Mouse (Mus musculus) megakaryocyte, embryonic 14.5 days (primary cell): ENCODE measurements around the gene Klhl32. TPM values are rescaled to one million over a fixed set of nuclear protein-coding genes. Genes with fewer than 3 reads are reported as not detected.
"Not testable (repeated sequence)": the region's sequence is repeated elsewhere in the genome, so short reads cannot be mapped to it uniquely, and the experiment has no call there.

Source experiments
- H3K27me3 ChIP-seq: replicated peaks from 2 replicates; pipeline ENCODE3; 2012; ENCODE audit warnings: inconsistent platforms
- H3K36me3 ChIP-seq: replicated peaks from 2 replicates; pipeline ENCODE3; 2012; ENCODE audit warnings: low read length, inconsistent platforms, mixed read lengths
- H3K4me1 ChIP-seq: 2 replicates; pipeline ENCODE4 v1.6.1; 2012; ENCODE audit warnings: inconsistent platforms
- H3K4me3 ChIP-seq: replicated peaks from 2 replicates; pipeline ENCODE3; 2012; ENCODE audit warnings: moderate library complexity, mild to moderate bottlenecking, inconsistent platforms
- H3K9me3 ChIP-seq: 2 replicates; pipeline ENCODE4 v1.6.1; 2012; ENCODE audit warnings: inconsistent platforms
- FLI1 ChIP-seq: IDR thresholded peaks from 2 replicates; pipeline ENCODE4 v1.6.1; 2012; ENCODE audit warnings: low read length, inconsistent platforms, mixed read lengths
- GATA1 ChIP-seq: IDR thresholded peaks from 3 replicates; pipeline ENCODE4 v1.6.1; 2012; ENCODE audit warnings: mixed read lengths, low read length, inconsistent platforms, borderline replicate concordance
- polyA plus RNA-seq: library from polyadenylated mRNA; stranded (reverse); fragments of >175 nt; gene quantifications from 2 replicates; pipeline ENCODE4 v1.2.3, GENCODE M21; 2012; ENCODE audit warnings: low replicate concordance; ENCODE audit not compliant: insufficient read depth

Gene Klhl32
- polyA plus RNA-seq, 1 experiment, result 0.07 TPM

DNA sequence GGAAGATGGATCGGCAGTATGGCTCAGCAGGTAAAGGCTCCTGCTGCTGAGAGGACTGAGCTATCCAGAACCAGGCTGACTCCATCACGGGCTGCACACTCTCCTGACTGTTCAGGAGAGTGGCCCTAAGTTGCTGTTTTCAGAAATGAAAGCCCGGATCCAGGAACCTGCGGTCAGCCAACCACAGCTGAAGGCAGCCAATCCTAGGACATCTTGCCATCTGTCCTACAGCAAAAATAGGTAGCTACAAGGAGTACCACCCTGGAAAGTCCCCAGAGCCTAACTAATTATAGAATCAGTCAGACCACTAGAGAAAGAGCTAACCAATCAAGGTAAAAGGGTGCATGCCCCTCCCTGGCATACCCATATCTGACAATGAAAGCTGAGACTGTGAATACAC lies 87.5 kb downstream of the Klhl32 start:
- no peak overlapping the region for H3K4me3 ChIP-seq
- TF ChIP-seq GATA1 (no peak), FLI1 (no peak)

DNA sequence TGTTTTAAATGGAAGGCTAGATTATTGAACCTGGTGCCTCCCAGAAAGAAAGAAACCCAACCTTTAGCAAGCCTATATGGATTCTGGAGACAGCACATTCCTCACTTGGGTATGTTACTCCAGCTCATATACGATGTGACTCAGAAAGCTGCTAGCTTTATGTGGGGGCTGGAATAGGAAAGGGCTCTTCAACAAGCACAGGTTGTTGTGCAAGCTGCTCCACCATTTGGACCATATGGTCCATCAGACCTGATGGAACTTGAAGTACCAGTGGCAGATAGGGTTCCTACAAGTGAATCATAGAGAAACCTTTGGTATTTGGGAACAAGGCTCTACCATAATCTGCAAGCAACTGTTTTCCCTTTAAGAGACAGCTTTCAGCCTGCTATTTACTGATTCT lies 92.0 kb downstream of the Klhl32 start:
- TF ChIP-seq GATA1, result no peak
- no peak for TF ChIP-seq FLI1
- Histone ChIP-seq H3K4me1 (no peaks in the 10 kb centered on the region), H3K4me3 (no peak overlapping the region), H3K27me3 (no peaks in the 10 kb centered on the region), H3K36me3 (no peaks in the 10 kb centered on the region), H3K9me3 (no peaks in the 10 kb centered on the region)

More for the DNA sequence above, 87.5 kb downstream of the Klhl32 start:
- H3K9me3 ChIP-seq, result no peaks in the 10 kb centered on the region
- H3K4me1 ChIP-seq, result no peaks in the 10 kb centered on the region
- no peaks in the 10 kb centered on the region for H3K36me3 ChIP-seq
- no peaks in the 10 kb centered on the region for H3K27me3 ChIP-seq

- Histone ChIP-seq H3K9me3 (no peaks in the 10 kb centered on the region), H3K27me3 (no peaks in the 10 kb centered on the region), H3K36me3 (no peaks in the 10 kb centered on the region), H3K4me3 (no peak overlapping the region), H3K4me1 (no peaks in the 10 kb centered on the region)
- TF ChIP-seq GATA1 (no peak), FLI1 (no peak)
Measured at GRCm38 (mm10) chr4:24752517-24753208, 98.3 kb downstream of the Klhl32 start.

DNA sequence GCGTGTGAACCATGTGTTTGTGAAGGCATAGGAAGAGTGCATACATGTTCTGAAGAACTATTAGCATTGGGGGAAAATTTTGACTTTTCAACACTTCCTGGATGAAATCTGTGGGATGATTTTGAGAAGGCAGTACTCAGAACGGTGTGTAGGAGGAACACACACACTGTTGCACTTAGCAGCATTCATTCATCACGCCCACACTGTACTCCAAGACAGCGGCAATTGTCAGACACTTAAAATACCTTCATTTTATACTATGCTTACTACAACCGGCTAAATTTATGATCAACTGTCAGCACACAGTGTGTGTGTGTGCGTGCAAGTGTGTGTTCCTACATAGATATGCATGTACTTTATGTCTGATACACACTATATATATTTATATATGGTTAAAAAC lies 113.8 kb downstream of the Klhl32 start:
- Histone ChIP-seq H3K4me1 (no peaks in the 10 kb centered on the region), H3K36me3 (no peaks in the 10 kb centered on the region), H3K27me3 (no peaks in the 10 kb centered on the region), H3K9me3 (0 out of 2 replicates have a peak, but pooled peaks cover 14% of the 10 kb centered on the region), H3K4me3 (no peak overlapping the region)
- TF ChIP-seq FLI1 (no peak), GATA1 (no peak)

DNA sequence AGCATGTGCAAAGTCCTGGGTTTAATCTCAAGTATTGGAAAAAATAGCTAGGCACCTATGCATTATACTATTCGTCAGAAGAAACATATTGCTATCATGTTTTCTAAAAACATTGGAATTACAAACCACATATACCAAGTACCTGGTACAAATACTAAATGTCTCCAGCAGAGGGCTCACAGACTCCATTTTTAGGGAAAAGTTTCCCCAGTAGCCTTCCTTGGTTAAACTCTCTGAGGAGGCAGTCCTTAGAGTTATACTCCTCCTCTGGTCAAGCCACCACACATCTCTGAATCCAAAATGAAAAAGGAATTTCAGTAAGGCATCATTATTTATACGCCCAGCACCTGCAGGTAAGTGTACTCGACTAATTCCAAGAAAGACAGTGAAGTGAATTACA lies 130.1 kb downstream of the Klhl32 start:
- no peaks in the 10 kb centered on the region for H3K27me3 ChIP-seq
- H3K4me3 ChIP-seq, result no peak overlapping the region
- H3K36me3 ChIP-seq, result no peaks in the 10 kb centered on the region
- no peaks in the 10 kb centered on the region for H3K9me3 ChIP-seq
- TF ChIP-seq GATA1 (no peak), FLI1 (no peak)
- no peaks in the 10 kb centered on the region for H3K4me1 ChIP-seq

GRCm38 (mm10) chr4:24715559-24715958 lies 135.4 kb downstream of the Klhl32 start:
- Histone ChIP-seq H3K27me3 (no peaks in the 10 kb centered on the region), H3K36me3 (no peaks in the 10 kb centered on the region), H3K9me3 (no peaks in the 10 kb centered on the region), H3K4me3 (no peak overlapping the region), H3K4me1 (no peaks in the 10 kb centered on the region)
- no peak for TF ChIP-seq GATA1
- TF ChIP-seq FLI1, result no peak

GRCm38 (mm10) chr4:24714367-24714766 lies 136.6 kb downstream of the Klhl32 start:
- no peaks in the 10 kb centered on the region for H3K4me1 ChIP-seq
- no peaks in the 10 kb centered on the region for H3K27me3 ChIP-seq
- TF ChIP-seq GATA1 (no peak), FLI1 (no peak)
- no peaks in the 10 kb centered on the region for H3K36me3 ChIP-seq
- H3K9me3 ChIP-seq, result no peaks in the 10 kb centered on the region
- H3K4me3 ChIP-seq, result no peak overlapping the region

DNA sequence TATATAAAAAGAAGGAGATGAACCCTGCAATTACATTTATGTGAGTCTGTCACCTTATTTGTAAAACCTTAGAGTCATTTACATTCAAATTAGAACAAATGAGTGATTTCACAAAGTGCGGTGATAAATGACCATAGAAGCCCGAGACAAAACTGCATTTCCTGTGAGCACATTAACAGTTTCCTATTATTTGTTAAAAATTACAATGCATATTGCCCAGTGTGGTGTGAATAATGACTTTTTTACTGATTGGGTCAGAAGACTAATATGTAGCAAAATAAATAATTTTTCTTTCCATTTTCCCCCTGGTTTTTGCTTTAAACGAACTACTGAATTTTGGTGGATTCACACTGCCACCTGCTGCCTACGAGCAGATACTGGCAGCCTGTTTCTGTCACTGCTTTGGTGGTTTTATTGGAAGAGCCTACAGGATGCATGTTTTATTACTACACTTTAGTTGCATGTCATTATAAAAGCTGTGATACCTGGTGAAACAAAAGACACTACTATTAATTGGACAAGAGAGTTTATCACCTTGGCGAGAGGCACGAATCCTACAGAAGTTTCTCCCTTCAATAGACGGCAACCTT lies 152.3 kb downstream of the Klhl32 start:
- Histone ChIP-seq H3K27me3 (no peaks in the 10 kb centered on the region), H3K4me1 (no peaks in the 10 kb centered on the region), H3K9me3 (no peaks in the 10 kb centered on the region), H3K4me3 (no peak overlapping the region), H3K36me3 (no peaks in the 10 kb centered on the region)
- TF ChIP-seq FLI1, result no peak

DNA sequence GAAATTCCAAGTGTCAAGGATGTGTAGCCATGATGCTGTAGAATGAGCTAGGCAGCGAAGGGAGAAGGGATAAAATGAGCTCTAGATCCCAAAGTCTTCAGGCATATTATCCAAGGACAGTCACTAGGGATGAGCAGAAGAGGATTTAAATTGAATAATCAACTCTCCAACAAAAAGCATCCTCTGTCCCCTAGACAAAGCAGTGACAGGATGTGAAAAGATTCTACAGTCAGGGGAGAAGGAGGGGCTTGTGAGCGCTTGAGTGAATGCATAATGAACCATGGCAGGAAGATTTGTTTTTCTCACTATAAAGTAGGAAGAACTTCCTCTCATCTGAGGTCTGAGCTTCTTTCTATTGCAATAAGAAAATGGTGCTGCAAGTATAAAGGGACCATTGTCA lies 170.8 kb downstream of the Klhl32 start:
- no peak for TF ChIP-seq GATA1
- no peak for TF ChIP-seq FLI1
- H3K27me3 ChIP-seq, result no peaks in the 10 kb centered on the region
- H3K4me1 ChIP-seq, result no peaks in the 10 kb centered on the region
- H3K36me3 ChIP-seq, result no peaks in the 10 kb centered on the region
- no peaks in the 10 kb centered on the region for H3K9me3 ChIP-seq
- no peak overlapping the region for H3K4me3 ChIP-seq

- TF ChIP-seq FLI1 (no peak), GATA1 (no peak)
- Histone ChIP-seq H3K27me3 (no peaks in the 10 kb centered on the region), H3K36me3 (no peaks in the 10 kb centered on the region), H3K4me1 (peaks cover 9% of the 10 kb centered on the region), H3K9me3 (no peaks in the 10 kb centered on the region), H3K4me3 (no peak overlapping the region)
Measured at GRCm38 (mm10) chr4:24670007-24670406, 180.9 kb downstream of the Klhl32 start.

DNA sequence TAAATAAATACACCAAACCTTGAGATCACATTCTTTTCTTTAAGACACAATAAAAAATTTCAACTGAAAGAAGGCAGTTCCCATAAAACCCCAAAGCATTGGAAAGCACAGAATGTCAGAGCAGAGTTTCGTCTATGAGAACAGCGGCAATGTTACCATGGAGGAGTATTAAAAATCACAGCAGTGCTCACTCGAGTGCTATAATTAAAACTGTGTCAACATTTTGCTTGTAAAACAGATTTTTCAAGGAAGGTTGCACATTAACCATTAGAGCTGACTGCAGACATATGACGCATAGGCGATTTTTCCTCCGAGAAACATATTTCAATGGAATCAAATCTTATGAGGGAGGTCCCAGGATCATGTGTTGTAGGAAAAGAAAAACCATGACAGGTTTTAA lies 191.7 kb downstream of the Klhl32 start:
- no peak overlapping the region for H3K4me3 ChIP-seq
- no peaks in the 10 kb centered on the region for H3K4me1 ChIP-seq
- no peaks in the 10 kb centered on the region for H3K27me3 ChIP-seq
- no peaks in the 10 kb centered on the region for H3K9me3 ChIP-seq
- TF ChIP-seq GATA1 (no peak), FLI1 (no peak)
- no peaks in the 10 kb centered on the region for H3K36me3 ChIP-seq

GRCm38 (mm10) chr4:24644735-24645134 lies 206.2 kb downstream of the Klhl32 start:
- H3K4me3 ChIP-seq, H3K36me3 ChIP-seq, H3K27me3 ChIP-seq, H3K4me1 ChIP-seq, H3K9me3 ChIP-seq: not testable (repeated sequence)
